Mouse (Mus musculus) thymus, postnatal 10 days (tissue): ENCODE data around the gene Trove2.

ENCODE experiments used
- DNase-seq, 2 experiments: peaks; one replicate each; pipeline ENCODE4 v3.0.0; 2021; ENCODE audit warnings: low spot score in 2 of 2

Trove2 gene

GRCm38 (mm10) chr1:143776446-143777411 is at the start of gene Trove2, which contains the start of gene Uchl5:
Gene Trove2 (minus strand): TSS chr1:143777068.
Gene Uchl5 (plus strand): TSS chr1:143777272.
- peak; percentile 98 to 99 for DNase-seq

- DNase-seq: no peak
Observed at GRCm38 (mm10) chr1:143822677-143823076, 45.8 kb upstream of the Trove2 start.

GRCm38 (mm10) chr1:143820096-143820877 is 43.4 kb upstream of the Trove2 start:
- DNase-seq: no peak

- peak; percentile 60 to 90 for DNase-seq
Observed at GRCm38 (mm10) chr1:143813676-143814360, 37.0 kb upstream of the Trove2 start.

- no peak for DNase-seq
Observed at GRCm38 (mm10) chr1:143809062-143809461, 32.2 kb upstream of the Trove2 start.

GRCm38 (mm10) chr1:143803537-143803936 is 26.7 kb upstream of the Trove2 start:
- peak in 1 of 2 experiments; percentile 71 for DNase-seq

- peak; percentile 24 to 65 for DNase-seq
Observed at GRCm38 (mm10) chr1:143788584-143789227, 11.8 kb upstream of the Trove2 start.

- DNase-seq: no peak
Observed at GRCm38 (mm10) chr1:143777558-143778218, 820 bp upstream of the Trove2 start.

- no peak for DNase-seq
Observed at GRCm38 (mm10) chr1:143773909-143774308, 3.0 kb downstream of the Trove2 start.

GRCm38 (mm10) chr1:143773082-143773481 is 3.8 kb downstream of the Trove2 start:
- no peak for DNase-seq

- DNase-seq: no peak
Observed at GRCm38 (mm10) chr1:143770444-143771109, 6.3 kb downstream of the Trove2 start.

- DNase-seq: no peak
Observed at GRCm38 (mm10) chr1:143766238-143766637, 10.6 kb downstream of the Trove2 start.

GRCm38 (mm10) chr1:143765801-143766200 is 11.1 kb downstream of the Trove2 start:
- no peak for DNase-seq

- DNase-seq: no peak
Observed at GRCm38 (mm10) chr1:143764443-143764842, 12.4 kb downstream of the Trove2 start.

- no peak for DNase-seq
Observed at GRCm38 (mm10) chr1:143762159-143762558, 14.7 kb downstream of the Trove2 start.

GRCm38 (mm10) chr1:143745871-143746270 is 31.0 kb downstream of the Trove2 start:
- no peak for DNase-seq

- no peak for DNase-seq
Observed at GRCm38 (mm10) chr1:143742186-143742585, 34.7 kb downstream of the Trove2 start.

- no peak for DNase-seq
Observed at GRCm38 (mm10) chr1:143741331-143741730, 35.5 kb downstream of the Trove2 start.

- DNase-seq: no peak
Observed at GRCm38 (mm10) chr1:143740581-143740980, 36.3 kb downstream of the Trove2 start.
